Mouse (Mus musculus): ENCODE data around the gene Pdzk1.

- TF ChIP-seq POLR2A (IDR thresholded peaks at IDR 0.05; ENCODE audit: control insufficient read depth, extremely low read depth, insufficient read depth, low read length, poor library complexity) (no peak), CTCF (IDR thresholded peaks at IDR 0.05; ENCODE audit: borderline replicate concordance, control insufficient read depth, extremely low read depth, insufficient read depth, low read length, poor library complexity) (no peak)
Observed at GRCm38 (mm10) chr3:96854376-96854775, 25.3 kb downstream of the Pdzk1 start.

Measured in thymus, adult 2 months (tissue).